Mouse (Mus musculus) liver, embryonic 15.5 days (tissue): ENCODE data around the gene 4930435E12Rik. TPM values are rescaled to one million over a fixed set of nuclear protein-coding genes. Genes with fewer than 3 reads are reported as not detected.

Source experiments
- ATAC-seq: fragments of 200-750 bp; cut with Nextera tagmentation; 2 replicates; pipeline ENCODE4 v1.8.0; 2017; ENCODE audit warnings: moderate number of reproducible peaks, mild to moderate bottlenecking, moderate library complexity; ENCODE audit not compliant: insufficient read depth
- H3K27ac ChIP-seq: fragments of 300-500 bp; sonication (generic); replicated peaks from 2 replicates; pipeline ENCODE4 v1.5.1; 2015; ENCODE audit warnings: mild to moderate bottlenecking, inconsistent platforms
- H3K27me3 ChIP-seq: fragments of 300-500 bp; sonication (generic); 2 replicates; pipeline ENCODE4 v1.6.1; 2015; ENCODE audit warnings: mild to moderate bottlenecking, inconsistent platforms
- H3K36me3 ChIP-seq: fragments of 300-500 bp; sonication (generic); replicated peaks from 2 replicates; pipeline ENCODE4 v1.6.1; 2015; ENCODE audit warnings: moderate library complexity, mild to moderate bottlenecking, inconsistent platforms
- H3K4me1 ChIP-seq: fragments of 300-500 bp; sonication (generic); replicated peaks from 2 replicates; pipeline ENCODE4 v1.6.1; 2015; ENCODE audit warnings: inconsistent platforms
- H3K4me2 ChIP-seq: fragments of 300-500 bp; sonication (generic); 2 replicates; pipeline ENCODE4 v1.6.1; 2015; ENCODE audit warnings: moderate library complexity, mild to moderate bottlenecking, inconsistent platforms
- H3K4me3 ChIP-seq: fragments of 300-500 bp; sonication (generic); replicated peaks from 2 replicates; pipeline ENCODE4 v1.5.1; 2015; ENCODE audit warnings: mild to moderate bottlenecking, inconsistent platforms
- H3K9ac ChIP-seq: fragments of 300-500 bp; sonication (generic); 2 replicates; pipeline ENCODE4 v1.6.1; 2015; ENCODE audit warnings: moderate library complexity, mild to moderate bottlenecking, inconsistent platforms
- H3K9me3 ChIP-seq: fragments of 300-500 bp; sonication (generic); replicated peaks from 2 replicates; pipeline ENCODE4 v1.6.1; 2016; ENCODE audit warnings: inconsistent platforms
- WGBS: fragments of 180-500 bp; shearing (Covaris S2); methylation state at CpG from one replicate; pipeline ENCODE4 v1.1.7; 2015; ENCODE audit warnings: mixed read lengths; ENCODE audit not compliant: insufficient replicate concordance; 5-methylcytosine and 5-hydroxymethylcytosine counted together
- polyA plus RNA-seq: library from polyadenylated mRNA; unstranded; fragments of >200 nt; fragmentation: Nextera tagmentation; extraction: Ambion mirVana; gene quantifications from 2 replicates; pipeline ENCODE4 v1.2.1, GENCODE M21; 2015

The 4930435E12Rik gene
- polyA plus RNA-seq, 1 experiment from 2014 or later, result not detected

GRCm38 (mm10) chr16:38789966-38790365, 38.6 kb downstream of the 4930435E12Rik start:
- H3K36me3 ChIP-seq, result no peaks in the 10 kb centered on the region
- H3K9me3 ChIP-seq, result no peaks in the 10 kb centered on the region
- H3K27me3 ChIP-seq, result peaks cover 2% of the 10 kb centered on the region; the same call in 1 of the 2 replicates
- no peak overlapping the region for H3K4me3 ChIP-seq
- H3K27ac ChIP-seq, result no peak overlapping the region
- no peak overlapping the region for H3K9ac ChIP-seq
- ATAC-seq, result no peak
- WGBS, result 70% methylated on average over 3 of the region's 3 CpGs
- no peak overlapping the region for H3K4me2 ChIP-seq
- no peaks in the 10 kb centered on the region for H3K4me1 ChIP-seq

- H3K4me3 ChIP-seq, result no peak overlapping the region
- H3K9ac ChIP-seq, result no peak overlapping the region
- H3K27ac ChIP-seq, result no peak overlapping the region
- H3K9me3 ChIP-seq, result no peaks in the 10 kb centered on the region
- WGBS, result 40% methylated on average over 2 of the region's 2 CpGs
- H3K4me2 ChIP-seq, result no peak overlapping the region
- no peaks in the 10 kb centered on the region for H3K36me3 ChIP-seq
- no peak for ATAC-seq
- H3K27me3 ChIP-seq, result peaks cover 5% of the 10 kb centered on the region; the same call in 1 of the 2 replicates
- no peaks in the 10 kb centered on the region for H3K4me1 ChIP-seq
Measured at GRCm38 (mm10) chr16:38789016-38789415, 39.5 kb downstream of the 4930435E12Rik start.

GRCm38 (mm10) chr16:38785301-38785700, 43.2 kb downstream of the 4930435E12Rik start:
- ATAC-seq, result no peak
- no peak overlapping the region for H3K4me2 ChIP-seq
- no peaks in the 10 kb centered on the region for H3K36me3 ChIP-seq
- 63% methylated on average over 7 of the region's 7 CpGs for WGBS
- H3K9me3 ChIP-seq, result no peaks in the 10 kb centered on the region
- peaks cover 12% of the 10 kb centered on the region for H3K27me3 ChIP-seq
- H3K4me1 ChIP-seq, result no peaks in the 10 kb centered on the region
- H3K4me3 ChIP-seq, result no peak overlapping the region
- no peak overlapping the region for H3K9ac ChIP-seq
- H3K27ac ChIP-seq, result no peak overlapping the region

- Histone ChIP-seq H3K4me1 (no peaks in the 10 kb centered on the region), H3K4me2 (no peak overlapping the region), H3K27me3 (peaks cover 16% of the 10 kb centered on the region), H3K27ac (no peak overlapping the region), H3K4me3 (no peak overlapping the region), H3K9ac (no peak overlapping the region), H3K9me3 (no peaks in the 10 kb centered on the region), H3K36me3 (no peaks in the 10 kb centered on the region)
- 42% methylated on average over 2 of the region's 2 CpGs for WGBS
- no peak for ATAC-seq
Measured at GRCm38 (mm10) chr16:38782524-38783067, 46.0 kb downstream of the 4930435E12Rik start.

- Histone ChIP-seq H3K27me3 (peaks cover 16% of the 10 kb centered on the region), H3K27ac (no peak overlapping the region), H3K4me2 (no peak overlapping the region), H3K9me3 (no peaks in the 10 kb centered on the region), H3K9ac (no peak overlapping the region), H3K4me3 (no peak overlapping the region), H3K4me1 (no peaks in the 10 kb centered on the region), H3K36me3 (no peaks in the 10 kb centered on the region)
- 32% methylated on average over 2 of the region's 2 CpGs for WGBS
- no peak for ATAC-seq
Measured at GRCm38 (mm10) chr16:38781946-38782345, 46.6 kb downstream of the 4930435E12Rik start.

GRCm38 (mm10) chr16:38780960-38781572, 47.5 kb downstream of the 4930435E12Rik start:
- Histone ChIP-seq H3K4me1 (no peaks in the 10 kb centered on the region), H3K27ac (no peak overlapping the region), H3K9ac (no peak overlapping the region), H3K9me3 (no peaks in the 10 kb centered on the region), H3K27me3 (peaks cover 16% of the 10 kb centered on the region), H3K4me3 (no peak overlapping the region), H3K4me2 (no peak overlapping the region), H3K36me3 (no peaks in the 10 kb centered on the region)
- no peak for ATAC-seq
- WGBS, result 75% methylated on average over 7 of the region's 7 CpGs

GRCm38 (mm10) chr16:38776342-38776741, 52.2 kb downstream of the 4930435E12Rik start:
- Histone ChIP-seq H3K4me3 (no peak overlapping the region), H3K4me2 (no peak overlapping the region), H3K4me1 (no peaks in the 10 kb centered on the region), H3K9ac (no peak overlapping the region), H3K9me3 (no peaks in the 10 kb centered on the region), H3K27ac (no peak overlapping the region), H3K36me3 (no peaks in the 10 kb centered on the region), H3K27me3 (peaks cover 36% of the 10 kb centered on the region)
- no peak for ATAC-seq
- WGBS, result 58% methylated on average over 6 of the region's 6 CpGs

- 46% methylated on average over 7 of the region's 7 CpGs for WGBS
- no peak for ATAC-seq
Measured at GRCm38 (mm10) chr16:38774964-38775746, 53.4 kb downstream of the 4930435E12Rik start.

GRCm38 (mm10) chr16:38772906-38773496, 55.5 kb downstream of the 4930435E12Rik start:
- Histone ChIP-seq H3K9ac (no peak overlapping the region), H3K27ac (no peak overlapping the region), H3K36me3 (no peaks in the 10 kb centered on the region), H3K4me3 (no peak overlapping the region), H3K4me1 (no peaks in the 10 kb centered on the region), H3K27me3 (peaks cover 48% of the 10 kb centered on the region), H3K4me2 (no peak overlapping the region), H3K9me3 (no peaks in the 10 kb centered on the region)
- no peak for ATAC-seq
- 22% methylated on average over 12 of the region's 12 CpGs for WGBS

More at GRCm38 (mm10) chr16:38774964-38775746, 53.4 kb downstream of the 4930435E12Rik start:
- peaks cover 48% of the 10 kb centered on the region for H3K27me3 ChIP-seq
- no peaks in the 10 kb centered on the region for H3K4me1 ChIP-seq
- no peak overlapping the region for H3K4me3 ChIP-seq
- no peak overlapping the region for H3K4me2 ChIP-seq
- no peaks in the 10 kb centered on the region for H3K9me3 ChIP-seq
- no peaks in the 10 kb centered on the region for H3K36me3 ChIP-seq
- no peak overlapping the region for H3K9ac ChIP-seq
- no peak overlapping the region for H3K27ac ChIP-seq

- H3K27me3 ChIP-seq, result peaks cover 48% of the 10 kb centered on the region
- H3K4me2 ChIP-seq, result no peak overlapping the region
- no peak for ATAC-seq
- H3K27ac ChIP-seq, result no peak overlapping the region
- 83% methylated on average over 6 of the region's 6 CpGs for WGBS
- H3K36me3 ChIP-seq, result no peaks in the 10 kb centered on the region
- no peak overlapping the region for H3K9ac ChIP-seq
- H3K4me1 ChIP-seq, result no peaks in the 10 kb centered on the region
- H3K4me3 ChIP-seq, result no peak overlapping the region
- H3K9me3 ChIP-seq, result no peaks in the 10 kb centered on the region
Measured at GRCm38 (mm10) chr16:38771145-38771544, 57.4 kb downstream of the 4930435E12Rik start.

GRCm38 (mm10) chr16:38769529-38769928, 59.0 kb downstream of the 4930435E12Rik start:
- no peak for ATAC-seq
- H3K4me1 ChIP-seq, result no peaks in the 10 kb centered on the region
- H3K27ac ChIP-seq, result no peak overlapping the region
- peaks cover 49% of the 10 kb centered on the region for H3K27me3 ChIP-seq
- H3K9ac ChIP-seq, result no peak overlapping the region
- no peaks in the 10 kb centered on the region for H3K9me3 ChIP-seq
- no peak overlapping the region for H3K4me2 ChIP-seq
- no peak overlapping the region for H3K4me3 ChIP-seq
- no peaks in the 10 kb centered on the region for H3K36me3 ChIP-seq
- 53% methylated on average over 9 of the region's 9 CpGs for WGBS
